Mouse (Mus musculus): Measurements from ENCODE around the gene Gm26558. TPM values are rescaled to one million over a fixed set of nuclear protein-coding genes. Genes with fewer than 3 reads are reported as not detected.

Gm26558 gene
- 1.3 and 2.3 TPM in 2 replicates for polyA plus RNA-seq (2012; rRNA removed; ENCODE audit: low replicate concordance)

GRCm38 (mm10) chr2:70661715-70662495 is at the start of gene Gm26558:
Gm26558 (minus strand) TSS chr2:70662108.

GRCm38 (mm10) chr2:70660887-70661714 is 807 bp downstream of the Gm26558 start, which contains the start of gene Gorasp2:
Gorasp2 (plus strand) TSS chr2:70661576.

Other genes starting within 250 kb of the Gm26558 start
- 63.3 and 134 TPM in 2 replicates for gene Sp5, start 187.2 kb downstream of the Gm26558 start, polyA plus RNA-seq (2012; rRNA removed; ENCODE audit: low replicate concordance)
- gene Erich2, start 153.3 kb downstream of the Gm26558 start, polyA plus RNA-seq (2012; rRNA removed; ENCODE audit: low replicate concordance): 0.37 TPM in 2 replicates
- gene Gad1, start 109.0 kb downstream of the Gm26558 start, polyA plus RNA-seq (2012; rRNA removed; ENCODE audit: low replicate concordance): 0.14 TPM in 1 of 2 replicates, not detected in the other
- 151 and 152 TPM in 2 replicates for gene Gorasp2, start 532 bp downstream of the Gm26558 start, polyA plus RNA-seq (2012; rRNA removed; ENCODE audit: low replicate concordance)
- 2.4 and 2.5 TPM in 2 replicates for gene Tlk1, start 163.6 kb upstream of the Gm26558 start, polyA plus RNA-seq (2012; rRNA removed; ENCODE audit: low replicate concordance)

All from duodenum, adult 2 months (tissue).